Mouse (Mus musculus) urinary bladder, postnatal 25 days (tissue): Measurements from ENCODE around the gene Fbxl8.
A peak's percentile ranks its signal among the peaks of the same experiment; 100 is the strongest.
"Not testable (repeated sequence)": the region's sequence is repeated elsewhere in the genome, so short reads cannot be mapped to it uniquely, and the experiment has no call there.

Source experiments
- DNase-seq: peaks from one replicate; pipeline ENCODE4 v3.0.0; 2022; ENCODE audit warnings: low spot score

The Fbxl8 gene

GRCm38 (mm10) chr8:105282239-105282638 is 17.8 kb downstream of the Fbxl8 start:
- no peak for DNase-seq

- peak; percentile 59 for DNase-seq
These were observed 18.6 kb downstream of the Fbxl8 start for GRCm38 (mm10) chr8:105283074-105283473.

- no peak for DNase-seq
These were observed 21.1 kb downstream of the Fbxl8 start for GRCm38 (mm10) chr8:105285514-105285913.

- DNase-seq, result no peak
These were observed 22.5 kb downstream of the Fbxl8 start for GRCm38 (mm10) chr8:105286907-105287306.

- no peak for DNase-seq
These were observed 23.8 kb downstream of the Fbxl8 start for GRCm38 (mm10) chr8:105288231-105288630.

GRCm38 (mm10) chr8:105288958-105289732 is 24.7 kb downstream of the Fbxl8 start:
- peak; percentile 91 for DNase-seq

- DNase-seq, result peak; percentile 26
These were observed 25.5 kb downstream of the Fbxl8 start, which contains the start of gene 4931428F04Rik for GRCm38 (mm10) chr8:105289805-105290460. 4931428F04Rik (minus strand) TSS chr8:105289864.

- DNase-seq, result peak; percentile 97
These were observed 26.3 kb downstream of the Fbxl8 start for GRCm38 (mm10) chr8:105290554-105291314.

- not testable (repeated sequence) for DNase-seq
These were observed 26.9 kb downstream of the Fbxl8 start for GRCm38 (mm10) chr8:105291364-105291763.

GRCm38 (mm10) chr8:105291802-105292201 is 27.4 kb downstream of the Fbxl8 start:
- not testable (repeated sequence) for DNase-seq

GRCm38 (mm10) chr8:105292471-105292870 is 28.0 kb downstream of the Fbxl8 start:
- no peak for DNase-seq

- DNase-seq, result no peak
These were observed 29.0 kb downstream of the Fbxl8 start for GRCm38 (mm10) chr8:105293405-105293804.

- DNase-seq, result no peak
These were observed 30.3 kb downstream of the Fbxl8 start for GRCm38 (mm10) chr8:105294776-105295175.

GRCm38 (mm10) chr8:105295256-105295655 is 30.8 kb downstream of the Fbxl8 start:
- DNase-seq, result no peak

GRCm38 (mm10) chr8:105295895-105296573 is 31.6 kb downstream of the Fbxl8 start, which contains the start of gene Exoc3l:
Exoc3l (minus strand) TSS chr8:105296101.
- no peak for DNase-seq

GRCm38 (mm10) chr8:105297511-105298192 is 33.2 kb downstream of the Fbxl8 start, which contains the start of gene E2f4:
E2f4 (plus strand) TSS chr8:105297663.
- DNase-seq, result peak; percentile 86

- no peak for DNase-seq
These were observed 34.2 kb downstream of the Fbxl8 start for GRCm38 (mm10) chr8:105298351-105299252.

GRCm38 (mm10) chr8:105299962-105300361 is 35.5 kb downstream of the Fbxl8 start:
- DNase-seq, result no peak

- DNase-seq, result no peak
These were observed 38.9 kb downstream of the Fbxl8 start for GRCm38 (mm10) chr8:105303396-105303795.

GRCm38 (mm10) chr8:105303874-105304273 is 39.4 kb downstream of the Fbxl8 start:
- DNase-seq, result no peak
